Mouse (Mus musculus) kidney, postnatal 0 days (tissue): ENCODE data around the gene Acp2. TPM values are rescaled to one million over a fixed set of nuclear protein-coding genes. Genes with fewer than 3 reads are reported as not detected.
"Not testable (repeated sequence)": the region's sequence is repeated elsewhere in the genome, so short reads cannot be mapped to it uniquely, and the experiment has no call there.

Source experiments
- ATAC-seq: fragments of 200-750 bp; cut with Nextera tagmentation; replicated peaks from 2 replicates; pipeline ENCODE4 v1.8.0; 2017; ENCODE audit warnings: low read depth, moderate number of reproducible peaks, moderate TSS enrichment, moderate library complexity; ENCODE audit not compliant: low FRiP score
- DNase-seq: peaks from one replicate; pipeline ENCODE4 v3.0.0-alpha.2; 2016; ENCODE audit warnings: low spot score
- H3K27ac ChIP-seq: fragments of 300-500 bp; sonication (generic); 2 replicates; pipeline ENCODE4 v1.5.1; 2014; ENCODE audit warnings: mild to moderate bottlenecking
- H3K27me3 ChIP-seq: fragments of 300-500 bp; sonication (generic); 2 replicates; pipeline ENCODE4 v1.6.1; 2014; ENCODE audit warnings: low read length, mixed read lengths; ENCODE audit not compliant: insufficient read depth
- H3K36me3 ChIP-seq: fragments of 300-500 bp; sonication (generic); 2 replicates; pipeline ENCODE4 v1.6.1; 2014; ENCODE audit warnings: low read length, mixed read lengths; ENCODE audit not compliant: insufficient read depth
- H3K4me1 ChIP-seq: fragments of 300-500 bp; sonication (generic); replicated peaks from 2 replicates; pipeline ENCODE4 v1.6.1; 2014; ENCODE audit warnings: antibody characterized with exemption, low read length, mixed read lengths; ENCODE audit not compliant: insufficient read depth
- H3K4me2 ChIP-seq: fragments of 300-500 bp; sonication (generic); 2 replicates; pipeline ENCODE4 v1.6.1; 2014; ENCODE audit warnings: mild to moderate bottlenecking, low read length, moderate library complexity, mixed read lengths
- H3K4me3 ChIP-seq: fragments of 300-500 bp; sonication (generic); replicated peaks from 2 replicates; pipeline ENCODE4 v1.5.1; 2014; ENCODE audit warnings: low read depth, low read length
- H3K9ac ChIP-seq: fragments of 300-500 bp; sonication (generic); 2 replicates; pipeline ENCODE4 v1.6.1; 2014; ENCODE audit warnings: low read depth, low read length
- H3K9me3 ChIP-seq: fragments of 300-500 bp; sonication (generic); replicated peaks from 2 replicates; pipeline ENCODE4 v1.6.1; 2016; ENCODE audit warnings: low read length, inconsistent platforms, mixed read lengths
- CTCF ChIP-seq: IDR thresholded peaks from 2 replicates; pipeline ENCODE4 v1.5.1; 2016; ENCODE audit warnings: antibody characterized with exemption, low read depth, mild to moderate bottlenecking, moderate library complexity
- WGBS: fragments of 180-500 bp; shearing (Covaris S2); extraction: QIAGEN DNeasy Blood & Tissue Kit; methylation state at CpG from one replicate; pipeline ENCODE4 v1.1.7; 2014; 5-methylcytosine and 5-hydroxymethylcytosine counted together
- polyA plus RNA-seq: library from polyadenylated mRNA; unstranded; fragments of >200 nt; fragmentation: Nextera tagmentation; extraction: Ambion mirVana; gene quantifications from 2 replicates; pipeline ENCODE4 v1.2.1, GENCODE M21; 2015

Gene Acp2
- polyA plus RNA-seq, 1 experiment from 2014 or later, result 22.4 TPM

GRCm38 (mm10) chr2:91229735-91230134 lies 27.1 kb downstream of the Acp2 start:
- H3K27me3 ChIP-seq, result no peaks in the 10 kb centered on the region
- H3K36me3 ChIP-seq, result no peaks in the 10 kb centered on the region
- H3K4me3 ChIP-seq, result no peak overlapping the region
- no peak for TF ChIP-seq CTCF
- H3K4me2 ChIP-seq, result no peak overlapping the region
- H3K4me1 ChIP-seq, result no peaks in the 10 kb centered on the region
- no peak for ATAC-seq
- H3K9me3 ChIP-seq, result no peaks in the 10 kb centered on the region
- no peak overlapping the region for H3K27ac ChIP-seq
- no peak for DNase-seq
- no peak overlapping the region for H3K9ac ChIP-seq
- 78% methylated on average over 2 of the region's 2 CpGs for WGBS

GRCm38 (mm10) chr2:91236601-91237510 lies 34.2 kb downstream of the Acp2 start, which contains the start of gene Ddb2:
Gene Ddb2 (minus strand): TSS chr2:91236982.
- ATAC-seq (peak; percentile 98), DNase-seq (peak; percentile 98)
- no peaks in the 10 kb centered on the region for H3K4me1 ChIP-seq
- TF ChIP-seq CTCF, result no peak
- H3K4me2 ChIP-seq, result peak within 1 kb of the TSS; percentile 91
- no peaks in the 10 kb centered on the region for H3K9me3 ChIP-seq
- WGBS, result under 1% methylated on average over 48 of the region's 48 CpGs
- peak within 1 kb of the TSS; percentile 62 for H3K4me3 ChIP-seq
- peak within 1 kb of the TSS; percentile 72 for H3K9ac ChIP-seq
- no peaks in the 10 kb centered on the region for H3K36me3 ChIP-seq
- H3K27me3 ChIP-seq, result no peaks in the 10 kb centered on the region
- H3K27ac ChIP-seq, result peak within 1 kb of the TSS; percentile 85

GRCm38 (mm10) chr2:91237511-91238080 lies 34.9 kb downstream of the Acp2 start:
- ATAC-seq (0 out of 2 replicates have a peak, but pooled peaks have one; percentile 6), DNase-seq (peak; percentile 57)
- not testable (repeated sequence) for H3K9ac ChIP-seq, H3K9me3 ChIP-seq, H3K4me1 ChIP-seq, H3K36me3 ChIP-seq, H3K27me3 ChIP-seq
- Histone ChIP-seq H3K4me3 (peak overlapping the region; percentile 62), H3K4me2 (peak overlapping the region; percentile 91), H3K27ac (peak overlapping the region; percentile 85)
- TF ChIP-seq CTCF, result peak; percentile 61
- 21% methylated on average over 4 of the region's 4 CpGs for WGBS

GRCm38 (mm10) chr2:91242547-91242946 lies 39.9 kb downstream of the Acp2 start:
- H3K4me1 ChIP-seq, result no peaks in the 10 kb centered on the region
- WGBS, result 68% methylated on average over 5 of the region's 5 CpGs

GRCm38 (mm10) chr2:91243416-91243815 lies 40.7 kb downstream of the Acp2 start:
- H3K4me2 ChIP-seq, result no peak overlapping the region
- no peak for TF ChIP-seq CTCF
- WGBS, result 62% methylated on average over 3 of the region's 3 CpGs
- no peak overlapping the region for H3K9ac ChIP-seq
- DNase-seq (no peak), ATAC-seq (no peak)
- no peak overlapping the region for H3K27ac ChIP-seq
- no peaks in the 10 kb centered on the region for H3K36me3 ChIP-seq
- H3K27me3 ChIP-seq, result no peaks in the 10 kb centered on the region
- no peaks in the 10 kb centered on the region for H3K4me1 ChIP-seq
- H3K4me3 ChIP-seq, result no peak overlapping the region
- no peaks in the 10 kb centered on the region for H3K9me3 ChIP-seq

More at GRCm38 (mm10) chr2:91242547-91242946, 39.9 kb downstream of the Acp2 start:
- no peaks in the 10 kb centered on the region for H3K36me3 ChIP-seq
- no peak for TF ChIP-seq CTCF
- H3K4me2 ChIP-seq, result no peak overlapping the region
- H3K9me3 ChIP-seq, result no peaks in the 10 kb centered on the region
- no peak for DNase-seq
- no peaks in the 10 kb centered on the region for H3K27me3 ChIP-seq
- H3K9ac ChIP-seq, result no peak overlapping the region
- no peak for ATAC-seq
- no peak overlapping the region for H3K27ac ChIP-seq
- no peak overlapping the region for H3K4me3 ChIP-seq

GRCm38 (mm10) chr2:91244557-91245228 lies 42.0 kb downstream of the Acp2 start:
- H3K4me1 ChIP-seq, result no peaks in the 10 kb centered on the region
- H3K4me3 ChIP-seq, result no peak overlapping the region
- 79% methylated on average over 5 of the region's 5 CpGs for WGBS
- no peaks in the 10 kb centered on the region for H3K9me3 ChIP-seq
- no peak for TF ChIP-seq CTCF
- H3K27me3 ChIP-seq, result no peaks in the 10 kb centered on the region
- H3K4me2 ChIP-seq, result no peak overlapping the region
- DNase-seq (no peak), ATAC-seq (no peak)
- H3K27ac ChIP-seq, result no peak overlapping the region
- no peaks in the 10 kb centered on the region for H3K36me3 ChIP-seq
- no peak overlapping the region for H3K9ac ChIP-seq
